Mouse (Mus musculus): ENCODE data around the gene Slc44a3.
A peak's percentile ranks its signal among the peaks of the same experiment; 100 is the strongest.

Gene Slc44a3

DNA sequence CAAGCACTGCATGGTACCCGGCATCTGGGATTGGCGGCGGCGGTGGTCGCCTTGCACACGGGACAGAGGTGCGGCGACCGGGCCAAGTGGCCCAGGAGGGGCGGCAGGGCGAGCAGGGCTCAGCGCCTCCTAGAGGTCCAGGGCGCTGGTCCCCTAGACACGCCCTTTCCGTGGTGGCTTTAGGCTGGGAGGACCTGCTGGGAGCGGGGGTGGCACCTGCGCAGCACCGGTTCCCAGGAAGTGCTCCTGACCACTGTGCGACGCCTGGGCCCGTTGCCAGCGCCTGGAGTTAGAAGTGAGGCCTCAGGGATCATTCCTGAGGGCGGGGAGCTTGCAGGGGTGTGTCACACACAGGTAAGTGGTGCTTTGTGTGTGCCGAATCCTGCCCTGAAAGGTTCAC, at the start of gene Slc44a3:
Slc44a3 (minus strand) TSS at position 229 of the 400 bp plus-strand sequence.
- peak; percentile 94 to 96 for DNase-seq

DNA sequence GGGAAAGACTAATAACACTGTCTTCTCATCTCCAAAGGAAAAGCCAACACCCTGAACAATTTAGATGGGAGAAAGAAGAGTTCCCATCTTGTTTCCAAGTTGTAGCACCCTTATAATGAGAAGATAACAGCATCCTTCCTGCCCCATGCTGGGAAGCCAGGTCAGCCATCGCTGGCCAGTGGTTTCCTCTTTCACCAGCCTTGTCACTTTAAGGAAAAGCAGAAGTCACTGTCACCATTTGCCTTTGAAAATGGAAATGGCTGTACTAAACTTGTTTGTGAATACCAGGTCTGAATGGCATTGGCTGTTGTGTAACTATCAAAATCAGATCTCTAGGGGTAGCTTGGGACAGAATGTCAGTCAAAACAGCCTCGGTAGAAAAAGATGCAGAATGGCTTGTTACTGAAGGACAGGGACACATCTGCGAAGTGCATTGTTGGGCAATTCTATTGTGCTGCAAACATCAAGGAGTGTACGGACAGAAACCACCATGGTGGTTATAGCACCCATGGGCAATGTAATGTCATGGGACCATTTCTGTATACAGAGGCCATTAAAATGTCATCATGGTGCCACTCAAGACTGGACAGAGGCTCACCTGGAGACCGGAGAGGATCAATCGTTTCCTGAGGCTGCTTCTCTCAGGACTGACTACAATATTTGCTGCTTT, 47.8 kb upstream of the Slc44a3 start:
- no peak for DNase-seq

DNA sequence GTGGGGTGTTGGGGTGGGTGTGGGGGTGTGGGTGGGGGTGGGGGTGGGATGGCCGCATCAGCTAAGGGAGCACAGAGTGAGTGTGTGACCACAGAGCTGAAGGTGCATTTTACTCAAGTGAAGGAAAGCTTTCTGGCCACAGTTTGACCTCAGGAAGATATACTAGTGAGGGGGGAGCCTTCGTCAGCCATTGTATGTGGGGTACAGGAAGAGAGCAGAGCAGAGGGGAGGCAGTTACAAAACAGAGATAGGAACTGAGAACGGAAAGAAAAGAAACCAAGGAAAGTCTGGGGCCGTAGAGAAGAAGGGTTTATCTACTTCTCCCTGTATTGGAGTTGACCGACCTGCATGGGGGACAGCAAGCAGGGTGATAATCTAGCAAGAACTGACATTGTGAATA, 47.2 kb upstream of the Slc44a3 start:
- no peak for DNase-seq

DNA sequence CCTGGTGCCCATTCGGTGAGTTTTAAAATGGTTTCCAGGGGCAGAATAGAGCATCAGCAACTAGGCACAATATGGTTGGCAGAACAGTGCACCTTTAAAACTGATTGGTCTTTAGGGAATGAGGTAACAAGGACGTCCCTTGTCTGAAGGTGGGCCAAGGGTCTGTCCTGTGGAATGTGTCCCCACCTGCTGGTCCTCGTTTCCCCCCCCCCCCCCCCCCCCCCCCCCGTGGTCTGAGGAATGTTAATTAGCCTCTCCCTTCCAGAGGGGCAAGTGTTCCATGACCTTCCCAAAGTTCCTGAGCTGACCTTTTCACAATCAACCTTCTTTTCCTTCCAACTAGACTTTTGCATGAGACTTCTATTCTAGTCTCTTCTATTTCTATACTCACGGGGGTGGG, 46.5 kb upstream of the Slc44a3 start:
- no peak for DNase-seq

DNA sequence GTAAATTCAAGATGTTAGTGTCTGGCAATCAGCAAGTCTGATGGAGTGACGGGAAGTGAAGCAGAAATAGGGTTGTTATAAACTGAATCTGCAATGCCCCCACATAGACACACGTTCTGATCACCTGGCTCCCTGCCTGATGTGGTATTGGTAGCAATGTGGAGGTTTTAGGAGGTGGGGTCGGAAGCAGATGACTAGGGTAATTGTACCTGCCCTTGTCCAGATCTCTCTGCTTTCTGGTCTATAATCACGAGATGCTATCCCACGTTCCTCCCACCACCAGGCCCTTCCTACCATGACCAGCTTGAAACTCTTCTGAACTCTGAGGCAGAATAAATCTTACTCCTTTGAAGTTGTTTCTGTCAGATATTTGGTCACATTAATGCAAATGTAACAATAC, 45.4 kb upstream of the Slc44a3 start:
- no peak for DNase-seq

DNA sequence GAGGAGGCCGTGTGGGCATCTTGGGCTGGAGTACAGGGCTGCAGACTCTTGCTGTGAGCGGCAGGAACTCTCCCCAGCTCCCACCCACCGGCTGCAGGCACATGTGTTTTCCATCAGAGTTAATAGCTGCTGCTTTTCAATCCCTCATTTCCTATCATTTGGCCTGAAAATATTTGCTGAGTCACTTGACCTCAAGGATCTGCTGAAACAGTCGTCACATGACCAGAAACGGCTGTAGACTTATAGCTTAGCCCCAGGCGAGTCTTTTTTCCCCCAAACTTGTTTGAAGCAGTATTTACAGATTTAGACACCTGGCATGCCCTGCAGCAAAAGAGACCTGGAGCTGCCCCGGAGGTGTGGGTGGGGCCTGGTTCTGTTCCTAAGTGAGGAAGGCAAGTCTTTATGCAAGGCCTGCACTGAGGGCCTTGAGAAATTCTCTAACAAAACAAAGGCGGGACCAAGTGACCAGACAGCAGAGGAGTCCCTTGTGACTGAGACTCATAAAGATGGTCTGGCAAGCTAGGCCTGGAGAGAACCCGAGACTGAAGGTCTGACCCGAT, 44.9 kb upstream of the Slc44a3 start:
- DNase-seq = peak; percentile 58 to 77

DNA sequence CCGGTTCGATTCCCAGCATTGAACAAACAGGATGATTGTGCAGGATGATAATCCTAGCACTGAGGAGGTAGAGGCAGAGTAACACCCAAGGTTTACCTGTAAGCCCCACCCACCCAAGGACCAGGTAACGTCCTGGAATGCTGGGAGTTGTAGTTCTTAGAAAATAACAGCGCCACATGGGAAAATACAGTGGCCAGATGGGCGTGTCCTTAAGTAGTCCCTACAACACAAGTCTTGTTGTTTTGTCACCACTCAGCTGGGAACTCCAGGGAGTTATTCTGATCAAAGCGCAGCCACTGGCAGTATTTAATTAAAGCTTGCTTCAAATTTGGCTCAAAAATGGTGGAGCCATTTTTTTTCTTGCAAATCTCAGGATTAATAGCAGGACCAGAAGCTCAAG, 44.2 kb upstream of the Slc44a3 start:
- peak in 1 of 2 experiments; percentile 38 for DNase-seq

DNA sequence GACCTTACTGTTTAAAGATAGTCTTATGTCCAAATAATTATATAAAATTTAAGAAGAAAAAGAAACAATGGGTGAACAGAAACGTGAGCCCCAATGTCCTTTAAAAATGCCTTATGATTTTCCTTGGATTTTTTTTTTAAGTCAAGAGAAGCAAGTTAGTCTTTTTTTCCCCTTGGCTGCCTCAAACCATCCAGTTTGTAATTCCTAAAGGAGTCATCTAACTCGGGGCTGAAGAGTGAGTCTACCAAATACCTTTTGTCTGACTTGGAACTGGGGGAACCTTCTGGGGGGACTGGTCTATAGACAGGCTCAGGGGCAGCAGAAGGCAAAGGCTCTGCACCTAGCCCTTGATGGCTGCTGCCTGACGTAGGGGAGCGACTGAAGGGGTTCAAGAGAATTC, 42.2 kb upstream of the Slc44a3 start:
- no peak for DNase-seq

DNA sequence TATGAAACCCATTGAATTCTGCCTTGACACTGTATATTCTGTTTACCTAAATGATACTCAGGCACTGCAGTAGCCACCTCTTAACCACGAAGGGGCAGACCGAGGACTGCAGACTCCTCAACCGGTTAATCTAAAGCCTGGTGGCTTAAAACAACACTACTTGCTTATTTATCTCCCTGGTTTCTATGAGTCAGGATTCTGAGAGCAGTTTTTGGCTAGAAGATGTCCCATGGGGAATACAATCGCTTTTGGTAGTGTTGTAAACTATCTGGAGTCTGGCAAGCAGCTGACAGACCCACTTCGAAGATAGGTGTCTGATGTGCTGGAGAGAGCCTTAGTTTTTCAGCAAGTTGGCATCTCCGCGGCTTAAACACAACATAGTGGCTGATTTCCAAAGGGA, 41.7 kb upstream of the Slc44a3 start:
- no peak for DNase-seq

DNA sequence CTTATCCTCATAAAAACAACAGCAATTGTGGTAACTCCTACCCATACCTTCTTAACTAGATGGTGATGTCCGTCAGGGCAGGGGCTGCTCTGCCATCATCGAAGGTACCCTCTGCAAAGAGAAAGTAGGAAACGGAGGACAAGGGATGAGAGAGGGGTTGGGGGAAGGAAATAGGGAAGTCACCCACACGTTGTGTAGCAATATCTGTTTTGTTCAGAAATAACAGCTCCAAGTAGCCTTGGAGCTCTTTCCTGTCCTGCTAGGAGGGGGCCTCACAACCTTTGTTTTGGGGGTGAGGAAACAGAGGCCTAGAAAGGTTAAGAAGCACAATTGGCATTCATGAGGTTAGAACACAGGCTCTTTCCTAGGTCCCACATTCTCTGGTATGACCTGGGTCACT, 39.3 kb upstream of the Slc44a3 start:
- no peak for DNase-seq

DNA sequence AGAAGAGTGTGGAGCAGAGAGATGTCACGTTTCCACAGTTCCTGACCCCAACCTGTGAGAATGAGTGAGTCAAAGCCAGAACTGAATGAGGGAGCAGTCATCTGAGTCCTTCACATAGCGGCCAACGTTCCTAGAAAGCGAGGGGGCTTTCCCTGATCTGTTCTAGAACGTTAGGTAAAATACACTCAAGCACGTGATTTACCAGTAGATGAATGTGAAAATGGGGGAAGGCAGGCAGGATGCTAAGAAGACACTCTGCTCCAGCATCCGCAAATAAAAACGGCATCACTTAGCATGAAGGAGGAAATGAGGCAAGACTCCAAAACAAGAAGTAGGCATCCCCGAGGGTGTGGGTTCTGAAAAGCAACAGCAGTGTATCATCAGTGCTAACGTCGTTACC, 38.4 kb upstream of the Slc44a3 start:
- DNase-seq = no peak

DNA sequence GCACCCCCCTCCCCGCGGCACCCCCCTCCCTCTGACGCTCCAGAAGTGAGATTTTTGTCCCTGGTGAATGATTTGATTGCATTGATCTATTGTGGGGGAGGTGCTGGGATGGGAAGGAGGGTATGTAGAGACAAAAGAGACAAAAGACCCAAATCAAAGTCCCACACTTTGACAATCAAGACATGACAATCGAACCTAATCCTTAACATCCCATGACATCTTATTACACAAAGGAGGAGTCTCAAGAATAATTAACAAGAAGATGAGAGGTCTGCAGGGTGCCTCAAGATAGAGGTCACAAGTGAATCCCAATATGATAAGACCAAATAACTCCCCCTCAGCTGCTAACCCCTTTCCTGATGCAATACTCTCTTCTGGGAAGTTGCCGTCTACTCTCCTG, 37.6 kb upstream of the Slc44a3 start:
- no peak for DNase-seq

DNA sequence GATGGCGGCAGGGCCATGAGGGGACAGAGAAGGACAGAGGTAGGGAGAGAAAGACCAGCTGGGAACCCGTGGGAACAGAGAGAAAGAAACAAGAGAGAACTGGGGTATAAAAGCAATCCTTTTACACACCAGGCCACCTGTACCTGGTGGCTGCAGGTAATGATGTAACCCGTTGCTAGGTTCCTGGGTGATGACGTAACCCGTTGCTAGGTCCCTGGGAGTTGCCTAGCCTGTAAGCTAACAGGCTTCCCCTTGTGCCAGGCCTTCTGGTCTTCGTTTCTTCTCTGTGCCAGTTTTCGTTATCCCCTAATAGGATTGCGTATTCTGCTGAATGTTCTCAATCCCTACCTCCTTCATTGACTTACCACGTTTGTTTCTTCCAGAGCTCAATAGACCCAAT, 36.8 kb upstream of the Slc44a3 start:
- DNase-seq = peak; percentile 42 to 65

DNA sequence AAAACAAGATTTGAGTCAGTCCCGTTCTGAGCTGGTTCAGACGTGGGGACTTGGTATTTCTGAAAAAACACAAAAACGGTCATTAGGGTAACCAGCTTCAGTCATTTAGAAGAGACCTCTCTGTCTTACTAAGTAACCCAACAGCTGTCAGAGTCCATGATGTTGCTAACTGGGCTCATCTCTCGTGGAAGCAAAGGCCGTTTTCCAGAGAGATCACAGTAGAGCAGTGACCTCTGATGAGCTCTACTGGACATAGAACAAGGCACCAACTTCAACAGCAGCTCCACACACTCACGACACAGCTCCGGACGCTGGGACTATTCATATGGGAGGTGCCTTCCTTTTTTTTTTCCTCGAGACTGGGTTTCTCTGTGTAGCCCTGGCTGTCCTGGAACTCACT, 35.7 kb upstream of the Slc44a3 start:
- no peak for DNase-seq

DNA sequence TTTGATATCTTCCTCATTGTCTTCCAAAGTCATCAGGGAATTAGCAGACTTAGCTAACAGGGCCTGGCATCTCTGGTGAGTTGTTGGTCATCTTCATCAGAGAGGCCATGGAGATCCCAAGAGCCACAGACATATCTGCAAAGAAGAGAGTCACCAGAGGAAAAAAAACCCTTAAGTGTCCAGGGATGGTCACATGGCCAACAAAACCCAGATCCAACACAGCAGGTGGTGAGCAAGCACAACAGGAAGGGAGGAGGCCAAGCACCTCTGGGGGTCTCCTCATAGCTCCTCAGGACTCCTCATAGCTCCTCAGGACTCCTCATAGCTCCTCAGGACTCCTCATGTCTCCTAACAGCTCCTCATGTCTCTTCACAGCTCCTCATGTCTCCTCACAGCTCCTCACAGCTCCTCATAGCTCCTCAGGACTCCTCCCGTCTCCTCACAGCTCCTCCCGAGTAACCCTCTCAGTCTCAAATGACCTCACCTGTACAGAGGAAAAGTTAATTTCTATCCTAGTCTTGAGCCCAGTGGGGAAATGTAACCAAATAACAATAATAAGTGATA, 35.2 kb upstream of the Slc44a3 start:
- no peak for DNase-seq

DNA sequence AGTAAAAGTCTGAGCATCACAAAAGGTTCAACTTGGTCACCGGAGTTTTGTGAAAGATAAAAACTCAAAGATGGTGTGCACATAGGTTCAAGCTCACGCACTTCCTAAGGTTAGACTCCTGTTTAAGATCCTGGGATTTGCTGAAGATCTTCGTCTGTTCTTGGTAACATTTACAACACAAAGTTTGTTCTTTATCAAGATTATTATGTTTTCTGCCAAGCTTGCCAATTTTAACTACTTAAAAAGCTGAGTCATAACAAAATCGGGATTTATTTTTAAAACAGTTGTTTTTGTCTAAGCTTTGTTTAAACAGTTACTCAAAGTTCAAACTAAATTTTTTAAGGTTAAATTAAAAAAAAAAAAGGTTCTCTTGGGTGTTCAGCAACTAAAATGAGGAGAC, 34.7 kb upstream of the Slc44a3 start:
- no peak for DNase-seq

DNA sequence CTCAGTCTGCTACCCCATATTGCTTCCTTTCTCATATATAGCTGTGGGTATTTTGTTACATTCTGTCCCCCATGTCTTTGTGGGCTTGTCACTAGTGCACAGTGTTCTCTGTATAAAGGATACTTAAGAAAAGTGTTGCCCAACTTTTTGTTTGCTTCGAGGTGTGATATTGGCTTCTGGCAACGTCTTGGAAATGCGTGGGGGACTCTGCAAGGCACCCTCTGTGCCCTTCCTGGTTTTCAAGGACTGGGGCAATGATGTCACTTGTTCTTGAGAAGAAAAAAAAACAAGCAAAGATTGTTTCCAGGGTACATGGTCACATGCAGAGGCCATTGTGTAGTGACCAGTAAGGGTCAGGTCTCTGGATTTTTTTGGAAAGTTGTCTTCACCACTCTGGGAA, 29.6 kb upstream of the Slc44a3 start:
- DNase-seq = peak; percentile 76 to 90

DNA sequence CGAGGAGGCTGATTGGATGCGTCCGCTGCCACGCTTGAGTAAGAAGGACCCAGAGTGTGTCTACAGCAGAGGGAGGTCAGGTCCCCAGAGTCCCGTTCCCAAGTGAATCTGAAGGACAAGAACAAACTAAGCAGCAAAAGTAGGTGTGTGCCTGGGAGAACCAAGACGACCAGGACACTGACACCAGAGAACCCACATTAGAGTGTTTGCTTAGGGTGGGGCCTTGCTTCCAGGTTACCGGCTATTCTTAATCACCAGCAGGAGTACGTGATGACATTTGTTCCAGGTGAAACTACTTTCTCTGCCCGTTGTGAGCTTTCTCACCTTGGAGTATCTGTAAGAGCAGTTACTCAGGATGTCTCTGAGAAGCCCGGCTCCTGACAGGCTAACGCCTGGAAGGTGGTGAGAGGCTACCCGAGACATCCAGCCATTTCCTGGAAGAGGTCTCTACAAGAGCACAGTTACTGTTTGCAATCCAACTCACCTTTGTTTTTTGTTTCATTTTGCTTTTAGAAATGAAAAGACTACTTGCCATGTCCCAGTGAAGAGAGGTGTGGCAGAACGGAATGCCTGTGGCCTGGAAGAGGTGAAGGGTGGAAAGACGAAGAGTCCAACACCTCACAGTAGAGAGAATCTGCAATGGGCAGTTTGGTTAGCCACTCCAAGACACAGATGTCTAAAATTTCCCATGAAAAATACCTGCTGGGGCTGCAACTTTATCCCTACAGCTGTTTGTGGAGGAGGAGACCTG, 28.1 kb upstream of the Slc44a3 start:
- peak; percentile 52 to 78 for DNase-seq

DNA sequence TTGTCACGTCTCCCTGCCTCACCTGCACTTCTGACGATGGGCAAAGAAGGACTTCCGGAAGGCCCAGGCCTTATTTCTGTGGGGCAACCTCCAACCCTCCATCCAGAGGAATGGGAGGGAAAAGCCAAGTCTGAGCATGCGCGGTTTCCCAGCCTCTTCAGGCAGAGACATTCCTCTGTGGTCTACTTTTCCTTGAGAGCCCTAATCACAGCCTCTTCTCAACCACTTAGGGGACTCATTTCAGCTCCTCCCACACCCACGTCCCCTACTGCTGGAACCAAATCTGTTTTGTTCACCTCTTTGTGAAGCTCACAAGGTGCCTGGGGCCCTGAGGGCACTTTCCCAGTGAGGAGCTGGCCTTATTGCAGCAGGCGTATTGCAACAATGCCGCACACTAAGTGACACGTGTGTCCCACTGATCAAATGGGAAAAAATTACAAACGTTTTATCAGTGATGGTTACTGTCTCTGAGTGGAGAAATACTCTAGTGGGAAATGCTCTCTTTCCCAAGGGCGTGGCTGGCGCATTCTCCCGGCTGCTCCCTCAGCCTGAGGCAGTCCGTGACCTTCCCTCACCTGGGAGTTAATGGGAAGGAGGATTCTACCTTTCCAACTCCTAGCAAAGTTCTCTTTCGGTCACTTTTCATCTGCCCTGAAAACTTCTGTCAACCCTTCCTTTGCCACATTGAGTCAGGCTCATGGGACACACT, 27.4 kb upstream of the Slc44a3 start:
- peak; percentile 85 to 92 for DNase-seq

DNA sequence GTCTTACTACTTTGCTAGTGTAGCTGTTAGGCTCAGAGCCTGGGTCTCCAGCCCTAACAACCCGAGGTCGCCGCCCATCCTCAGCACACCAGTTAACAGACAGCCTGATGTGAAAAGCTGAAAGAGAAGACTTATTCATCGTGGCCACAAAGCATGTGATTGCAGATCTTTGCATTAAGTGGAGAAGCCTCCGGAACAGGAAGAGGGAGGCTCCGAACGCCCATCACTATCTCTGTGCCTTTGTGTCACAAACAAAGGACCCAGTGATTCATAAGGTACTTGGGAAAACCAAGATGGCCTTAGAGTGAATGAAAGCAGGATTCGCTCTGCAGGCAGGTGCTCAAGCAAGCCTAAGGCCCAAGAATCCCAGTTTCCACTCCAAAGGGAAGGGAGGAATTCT, 26.7 kb upstream of the Slc44a3 start:
- DNase-seq = no peak

DNA sequence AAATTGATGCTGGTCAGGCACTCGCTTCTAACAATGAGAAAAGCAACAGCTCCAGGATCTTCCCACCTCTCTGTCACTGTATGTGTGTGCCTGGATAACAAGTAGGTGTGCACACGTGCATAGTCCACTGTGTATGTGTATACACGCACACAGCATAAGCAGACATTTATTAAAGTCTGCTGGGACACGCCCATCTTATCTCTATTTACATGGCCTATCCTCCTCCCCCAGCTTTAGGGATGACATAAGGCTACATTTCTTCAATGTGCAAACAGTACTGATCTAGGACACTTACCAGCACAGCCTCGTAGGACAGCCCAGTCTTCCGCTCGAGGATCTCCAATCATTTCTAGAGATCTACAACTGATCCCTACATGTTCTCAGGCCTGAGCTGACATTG, 24.1 kb upstream of the Slc44a3 start:
- no peak for DNase-seq

DNA sequence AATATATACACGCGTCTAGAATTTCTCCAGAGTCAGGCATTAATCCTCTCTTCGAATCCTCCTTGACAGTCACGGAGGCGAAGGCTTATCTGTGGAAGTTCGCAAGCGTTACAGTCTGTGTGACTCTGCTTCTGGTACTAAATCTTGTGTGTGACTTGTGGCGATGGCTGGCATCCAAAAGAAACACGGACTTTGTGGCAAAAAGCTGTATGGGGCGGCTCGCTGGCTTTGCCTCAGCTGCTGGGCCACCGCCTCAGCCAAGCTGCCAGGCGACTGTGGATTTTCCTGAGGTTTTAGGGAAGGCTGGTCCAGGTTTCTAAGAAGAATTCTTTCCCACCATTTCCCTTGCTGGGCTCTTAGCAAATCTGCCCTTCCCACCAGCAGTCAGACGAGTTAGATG, 21.1 kb upstream of the Slc44a3 start:
- DNase-seq = peak in 1 of 2 experiments; percentile 41

DNA sequence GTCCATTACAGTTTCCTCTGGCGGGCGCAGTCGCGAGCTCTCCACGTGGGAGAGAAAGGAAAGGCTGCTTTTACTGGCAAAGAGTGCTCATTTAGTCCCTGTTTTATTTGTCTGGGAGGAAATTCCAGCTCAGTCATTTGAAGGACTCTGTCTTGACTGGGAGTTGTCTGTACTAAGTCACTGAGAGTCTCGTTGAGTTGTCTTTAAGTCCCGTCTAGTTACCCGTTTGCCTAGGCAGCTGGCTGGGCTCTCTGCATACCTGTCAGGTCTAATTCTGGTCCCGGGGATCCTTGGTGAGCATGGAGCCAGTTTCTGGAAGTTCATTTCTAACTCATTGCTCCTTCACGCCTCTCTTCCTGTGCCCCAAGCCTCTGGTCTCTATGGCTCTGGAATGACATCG, 20.5 kb upstream of the Slc44a3 start:
- no peak for DNase-seq
